Mouse (Mus musculus) heart, embryonic 10.5 days (tissue): Measurements from ENCODE around the gene Sel1l2. TPM values are rescaled to one million over a fixed set of nuclear protein-coding genes. Genes with fewer than 3 reads are reported as not detected.

Experiments
- DNase-seq: peaks from one replicate; pipeline ENCODE4 v3.0.0-alpha.2; 2017; ENCODE audit warnings: low spot score
- H3K27ac ChIP-seq: fragments of 300-500 bp; sonication (generic); 2 replicates; pipeline ENCODE4 v1.5.1; 2016; ENCODE audit warnings: mild to moderate bottlenecking
- H3K27me3 ChIP-seq: fragments of 300-500 bp; sonication (generic); 2 replicates; pipeline ENCODE4 v1.6.1; 2016; ENCODE audit warnings: mild to moderate bottlenecking; ENCODE audit not compliant: poor library complexity, insufficient read depth, severe bottlenecking
- H3K36me3 ChIP-seq: fragments of 300-500 bp; sonication (generic); 2 replicates; pipeline ENCODE4 v1.6.1; 2016; ENCODE audit warnings: mild to moderate bottlenecking, moderate library complexity
- H3K4me1 ChIP-seq: fragments of 300-500 bp; sonication (generic); 2 replicates; pipeline ENCODE4 v1.6.1; 2016; ENCODE audit warnings: mild to moderate bottlenecking
- H3K4me3 ChIP-seq: fragments of 300-500 bp; sonication (generic); 2 replicates; pipeline ENCODE4 v1.5.1; 2016; ENCODE audit warnings: mild to moderate bottlenecking, moderate library complexity
- H3K9me3 ChIP-seq: fragments of 300-500 bp; sonication (generic); 2 replicates; pipeline ENCODE4 v1.6.1; 2016; ENCODE audit warnings: mild to moderate bottlenecking, moderate library complexity
- WGBS: fragments of 180-500 bp; shearing (Covaris S2); methylation state at CpG from one replicate; pipeline ENCODE4 v1.1.7; 2016; 5-methylcytosine and 5-hydroxymethylcytosine counted together
- polyA plus RNA-seq: library from polyadenylated mRNA; unstranded; fragments of >200 nt; fragmentation: Nextera tagmentation; extraction: Ambion mirVana; gene quantifications from 2 replicates; pipeline ENCODE4 v1.2.1, GENCODE M21; 2016

The Sel1l2 gene
- not detected in 2 replicates for polyA plus RNA-seq

DNA sequence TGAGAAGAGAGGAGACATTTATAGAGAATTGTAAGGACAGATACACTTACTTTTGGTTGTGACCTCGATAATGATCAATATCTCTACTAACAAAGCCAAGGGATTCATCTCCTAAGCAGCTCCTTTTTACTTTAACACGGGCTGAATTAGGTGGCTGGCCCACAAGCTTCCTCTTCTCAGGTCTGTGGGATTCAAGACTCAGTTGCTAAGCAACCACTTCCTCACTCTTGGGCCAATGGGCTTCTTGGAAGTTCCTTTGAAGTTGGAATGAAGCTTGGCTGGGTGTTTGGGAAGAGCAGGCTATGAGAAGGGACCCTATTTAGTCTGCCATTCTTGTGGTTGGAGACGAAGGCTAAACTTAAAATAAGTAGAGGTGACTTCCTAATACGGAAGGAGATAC is at the start of gene Sel1l2:
TSS of gene Sel1l2 (minus strand) at position 182 of the 400 bp plus-strand sequence.
- H3K4me3 ChIP-seq = no peak within 1 kb of the TSS
- 36% methylated on average over 4 of the region's 4 CpGs for WGBS
- H3K9me3 ChIP-seq = no peaks in the 10 kb centered on the region
- H3K27ac ChIP-seq = no peak within 1 kb of the TSS
- H3K36me3 ChIP-seq = no peaks in the 10 kb centered on the region
- no peaks in the 10 kb centered on the region for H3K27me3 ChIP-seq
- no peak for DNase-seq
- no peaks in the 10 kb centered on the region for H3K4me1 ChIP-seq

DNA sequence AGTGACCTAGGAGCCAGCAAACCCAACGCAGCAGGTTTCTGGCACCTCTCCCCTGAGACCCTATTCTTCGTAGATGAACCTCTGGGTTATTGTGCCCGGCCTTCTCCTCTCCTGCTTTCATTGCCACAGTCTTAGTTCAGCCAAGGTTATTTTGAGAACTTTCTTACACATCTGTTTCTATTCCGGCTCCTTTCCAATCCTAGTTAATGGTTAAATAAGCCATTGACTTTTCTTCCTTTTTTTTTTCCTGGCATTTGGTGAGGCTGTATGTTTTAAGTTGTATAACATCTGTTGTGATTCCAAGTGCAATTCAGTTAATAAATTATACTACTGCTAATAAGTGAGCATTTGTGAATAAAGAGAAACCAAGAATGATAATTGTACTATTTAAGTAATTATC is 49.6 kb upstream of the Sel1l2 start:
- Histone ChIP-seq H3K4me1 (no peaks in the 10 kb centered on the region), H3K9me3 (no peaks in the 10 kb centered on the region), H3K4me3 (no peak overlapping the region), H3K36me3 (no peaks in the 10 kb centered on the region), H3K27ac (no peak overlapping the region), H3K27me3 (no peaks in the 10 kb centered on the region)
- 72% methylated on average over 4 of the region's 4 CpGs for WGBS
- no peak for DNase-seq

DNA sequence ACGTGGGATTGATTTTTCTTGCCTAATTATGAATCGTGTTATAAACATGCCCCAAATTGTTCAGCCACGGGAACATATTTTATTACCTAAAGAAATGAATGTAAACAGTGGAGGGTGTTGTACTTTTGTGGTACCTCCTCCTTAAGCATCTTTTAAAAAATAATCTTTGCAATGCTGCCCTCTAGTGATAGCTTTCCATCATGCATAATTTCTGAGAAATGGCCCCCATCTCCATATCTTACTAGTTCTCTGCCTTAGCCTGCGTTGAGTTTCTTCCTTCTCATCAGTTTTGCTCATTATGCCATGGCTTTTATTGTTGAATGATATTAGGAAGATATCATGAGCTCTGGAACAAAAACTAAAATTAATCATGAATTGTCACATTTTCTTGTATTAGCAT is 37.8 kb upstream of the Sel1l2 start:
- Histone ChIP-seq H3K27ac (no peak overlapping the region), H3K4me3 (no peak overlapping the region), H3K9me3 (no peaks in the 10 kb centered on the region), H3K36me3 (no peaks in the 10 kb centered on the region), H3K4me1 (no peaks in the 10 kb centered on the region), H3K27me3 (no peaks in the 10 kb centered on the region)
- no peak for DNase-seq
- 12% methylated on average over 4 of the region's 4 CpGs for WGBS

- H3K9me3 ChIP-seq = no peaks in the 10 kb centered on the region
- H3K4me1 ChIP-seq = no peaks in the 10 kb centered on the region
- no peak overlapping the region for H3K4me3 ChIP-seq
- no peak for DNase-seq
- no peaks in the 10 kb centered on the region for H3K36me3 ChIP-seq
- no peak overlapping the region for H3K27ac ChIP-seq
- H3K27me3 ChIP-seq = no peaks in the 10 kb centered on the region
These were observed 36.3 kb upstream of the Sel1l2 start for GRCm38 (mm10) chr2:140425844-140426243.

GRCm38 (mm10) chr2:140395744-140396231 is 6.3 kb upstream of the Sel1l2 start:
- Histone ChIP-seq H3K4me1 (0 out of 2 replicates have a peak, but pooled peaks cover 10% of the 10 kb centered on the region), H3K27ac (peak overlapping the region; percentile 89), H3K9me3 (no peaks in the 10 kb centered on the region), H3K4me3 (peak overlapping the region; percentile 92), H3K27me3 (0 out of 2 replicates have a peak, but pooled peaks cover 9% of the 10 kb centered on the region), H3K36me3 (no peaks in the 10 kb centered on the region)
- 1% methylated on average over 56 of the region's 58 CpGs for WGBS
- peak; percentile 76 for DNase-seq

- H3K27ac ChIP-seq = peak within 1 kb of the TSS; percentile 89
These were observed 5.7 kb upstream of the Sel1l2 start, which contains the start of gene Macrod2 for GRCm38 (mm10) chr2:140395179-140395578. Gene Macrod2, plus strand, starts transcription at chr2:140395309.

DNA sequence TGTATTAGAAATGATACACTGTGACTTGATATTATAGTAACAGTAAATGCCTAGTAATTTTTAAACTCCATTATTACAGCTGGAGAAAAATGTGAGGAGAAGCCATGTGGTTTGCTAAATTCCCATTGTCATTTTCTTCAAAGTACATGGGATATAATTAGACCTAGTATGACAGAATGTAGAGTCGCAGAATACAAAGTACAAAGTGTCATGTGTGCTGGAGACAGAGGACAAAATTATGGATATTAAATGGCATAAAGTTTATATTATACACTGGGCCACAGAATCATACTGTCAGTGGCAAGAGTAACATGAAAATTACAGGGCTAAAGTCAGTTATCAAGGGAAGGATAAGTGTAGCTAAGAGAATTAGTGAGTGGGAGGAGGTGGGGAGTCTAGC is 24.7 kb downstream of the Sel1l2 start:
- no peak for DNase-seq
- Histone ChIP-seq H3K36me3 (no peaks in the 10 kb centered on the region), H3K4me3 (no peak overlapping the region), H3K27ac (no peak overlapping the region), H3K4me1 (no peaks in the 10 kb centered on the region), H3K9me3 (no peaks in the 10 kb centered on the region), H3K27me3 (no peaks in the 10 kb centered on the region)
- 89% methylated on average over 1 of the region's 1 CpGs for WGBS

More at GRCm38 (mm10) chr2:140395179-140395578, 5.7 kb upstream of the Sel1l2 start, which contains the start of gene Macrod2:
- Histone ChIP-seq H3K36me3 (no peaks in the 10 kb centered on the region), H3K27me3 (0 out of 2 replicates have a peak, but pooled peaks cover 9% of the 10 kb centered on the region), H3K4me1 (0 out of 2 replicates have a peak, but pooled peaks cover 10% of the 10 kb centered on the region), H3K4me3 (peak within 1 kb of the TSS; percentile 92), H3K9me3 (no peaks in the 10 kb centered on the region)
- WGBS = under 1% methylated on average over 47 of the region's 47 CpGs
- DNase-seq = peak; percentile 98

DNA sequence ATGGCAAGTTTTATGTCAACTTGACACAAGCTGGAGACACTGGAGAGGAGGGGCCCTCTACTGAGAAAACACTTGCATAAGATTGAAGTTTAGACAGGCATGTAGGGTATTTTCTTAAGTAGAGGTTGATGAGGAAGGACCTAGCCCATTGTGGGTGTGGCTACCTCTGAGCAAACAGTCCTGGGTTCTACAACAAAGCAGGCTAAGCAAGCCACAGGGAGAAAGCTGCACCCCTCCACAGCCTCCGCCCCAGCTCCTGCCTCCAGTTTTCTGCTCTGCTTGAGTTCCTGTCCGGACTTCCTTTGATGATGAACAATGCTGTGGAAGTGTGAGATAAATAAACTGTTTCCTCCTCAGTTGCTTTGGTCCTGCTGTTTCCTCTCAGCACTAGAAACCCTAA is 29.6 kb downstream of the Sel1l2 start:
- Histone ChIP-seq H3K9me3 (no peaks in the 10 kb centered on the region), H3K36me3 (no peaks in the 10 kb centered on the region), H3K27me3 (no peaks in the 10 kb centered on the region), H3K27ac (no peak overlapping the region), H3K4me3 (no peak overlapping the region), H3K4me1 (no peaks in the 10 kb centered on the region)
- no peak for DNase-seq
- 24% methylated on average over 2 of the region's 2 CpGs for WGBS

GRCm38 (mm10) chr2:140342394-140342793 is 47.1 kb downstream of the Sel1l2 start:
- WGBS = 23% methylated on average over 7 of the region's 7 CpGs
- H3K36me3 ChIP-seq = no peaks in the 10 kb centered on the region
- peaks cover 10% of the 10 kb centered on the region; the same call in 1 of the 2 replicates for H3K4me1 ChIP-seq
- H3K9me3 ChIP-seq = no peaks in the 10 kb centered on the region
- H3K27ac ChIP-seq = no peak overlapping the region
- H3K27me3 ChIP-seq = no peaks in the 10 kb centered on the region
- no peak for DNase-seq
- H3K4me3 ChIP-seq = no peak overlapping the region

DNA sequence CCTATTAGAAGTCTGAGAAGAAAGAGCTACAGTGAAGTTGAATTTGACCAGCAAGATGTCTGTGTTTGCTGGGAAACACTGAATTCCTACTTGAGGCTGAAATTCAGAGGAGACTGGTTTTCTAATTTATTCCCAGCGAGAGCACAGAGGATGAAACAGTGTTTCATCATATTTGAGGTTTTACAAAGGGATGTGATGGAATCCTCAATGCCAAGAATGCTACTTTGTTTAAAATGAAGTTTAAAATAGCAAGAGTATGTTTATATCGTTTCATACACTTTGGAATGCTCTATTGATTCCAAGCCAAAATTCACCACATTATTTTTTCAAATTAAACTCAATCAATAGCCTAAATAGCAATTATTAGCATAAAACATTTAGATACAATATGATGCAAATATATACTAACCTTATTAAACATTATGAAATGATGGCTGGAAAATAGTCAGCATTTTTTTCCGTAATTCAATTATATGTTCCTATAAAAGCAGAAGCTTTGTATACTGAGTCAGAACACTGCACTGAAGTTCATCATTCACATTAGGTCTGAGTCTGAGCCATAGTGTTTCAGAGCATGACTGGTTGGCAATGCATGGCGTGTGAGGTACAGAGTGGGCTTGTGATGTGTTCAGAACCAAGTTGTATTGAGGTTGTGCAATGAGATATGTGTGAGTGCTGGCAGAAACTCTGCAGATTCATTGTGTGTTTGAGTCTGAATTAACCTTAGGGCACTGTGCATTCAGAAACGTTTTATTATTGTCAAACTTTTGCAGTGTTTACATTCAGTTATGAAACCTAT is 58.8 kb downstream of the Sel1l2 start:
- H3K4me1 ChIP-seq = no peaks in the 10 kb centered on the region
- H3K27ac ChIP-seq = no peak overlapping the region
- H3K36me3 ChIP-seq = no peaks in the 10 kb centered on the region
- no peak for DNase-seq
- WGBS = 77% methylated on average over 5 of the region's 5 CpGs
- H3K4me3 ChIP-seq = no peak overlapping the region
- H3K9me3 ChIP-seq = no peaks in the 10 kb centered on the region
- no peaks in the 10 kb centered on the region for H3K27me3 ChIP-seq

- no peak overlapping the region for H3K27ac ChIP-seq
- no peak for DNase-seq
- H3K36me3 ChIP-seq = no peaks in the 10 kb centered on the region
- H3K4me1 ChIP-seq = no peaks in the 10 kb centered on the region
- 69% methylated on average over 3 of the region's 3 CpGs for WGBS
- H3K9me3 ChIP-seq = no peaks in the 10 kb centered on the region
- H3K27me3 ChIP-seq = no peaks in the 10 kb centered on the region
- no peak overlapping the region for H3K4me3 ChIP-seq
These were observed 86.4 kb downstream of the Sel1l2 start for GRCm38 (mm10) chr2:140302976-140303708.

GRCm38 (mm10) chr2:140297155-140297554 is 92.4 kb downstream of the Sel1l2 start:
- Histone ChIP-seq H3K9me3 (no peaks in the 10 kb centered on the region), H3K36me3 (no peaks in the 10 kb centered on the region), H3K27ac (no peak overlapping the region), H3K4me3 (no peak overlapping the region), H3K4me1 (no peaks in the 10 kb centered on the region), H3K27me3 (no peaks in the 10 kb centered on the region)
- DNase-seq = no peak
- 32% methylated on average over 4 of the region's 4 CpGs for WGBS

DNA sequence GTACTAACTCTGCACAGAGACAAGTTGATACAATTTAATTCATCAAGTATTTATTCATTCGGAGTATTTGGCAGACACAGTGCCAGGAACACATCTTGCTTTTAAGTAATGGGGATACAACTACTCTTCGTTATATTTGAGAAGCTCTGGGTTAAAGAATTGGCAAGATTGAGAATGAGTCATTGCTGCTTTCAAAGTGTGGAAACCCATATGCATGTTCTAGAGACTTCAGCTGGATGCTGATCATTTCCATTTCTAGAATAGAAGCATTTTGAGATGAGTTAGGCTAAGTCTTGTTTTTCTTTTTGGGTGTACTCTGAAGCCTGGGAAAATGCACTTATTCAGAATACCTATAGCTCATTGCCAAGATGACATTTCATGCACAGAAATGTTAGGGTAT is 95.7 kb downstream of the Sel1l2 start:
- no peaks in the 10 kb centered on the region for H3K4me1 ChIP-seq
- WGBS = 81% methylated on average over 2 of the region's 2 CpGs
- no peaks in the 10 kb centered on the region for H3K36me3 ChIP-seq
- DNase-seq = no peak
- no peak overlapping the region for H3K4me3 ChIP-seq
- no peaks in the 10 kb centered on the region for H3K27me3 ChIP-seq
- no peak overlapping the region for H3K27ac ChIP-seq
- H3K9me3 ChIP-seq = no peaks in the 10 kb centered on the region
